Mouse (Mus musculus) T-helper 17 cell (primary cell): Measurements from ENCODE around the gene Zfp420.

Experiments
- in situ Hi-C, 2 experiments: fragments of 300-600 bp; cut with MboI, MseI; formaldehyde crosslinking; loops; 1 replicate in 1 of 2; 2 replicates in 1 of 2; pipeline ENCODE4 v1.15.1; 2025; ENCODE audit warnings: high pct_unique_total_duplicates in 2 of 2

Zfp420 gene

DNA sequence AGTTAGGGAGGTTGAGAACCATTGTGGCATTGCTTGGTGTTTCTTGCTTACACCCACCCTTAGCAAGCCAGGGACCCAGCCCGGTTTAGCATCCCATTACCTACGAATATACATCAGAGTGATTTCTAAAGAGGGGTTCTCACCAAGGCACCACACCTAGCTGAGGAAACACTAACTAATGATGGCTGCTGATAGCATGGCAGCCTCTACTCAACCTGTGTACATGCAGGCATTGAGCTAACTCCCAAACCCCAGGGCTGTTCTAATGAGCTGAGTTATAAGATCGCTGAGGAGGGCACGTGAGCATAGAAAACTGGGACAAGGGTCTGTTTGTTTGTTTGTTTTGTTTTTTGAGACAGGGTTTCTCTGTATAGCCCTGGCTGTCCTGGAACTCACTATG is 33.0 kb downstream of the Zfp420 start:
- in situ Hi-C loops, result no loop called here

DNA sequence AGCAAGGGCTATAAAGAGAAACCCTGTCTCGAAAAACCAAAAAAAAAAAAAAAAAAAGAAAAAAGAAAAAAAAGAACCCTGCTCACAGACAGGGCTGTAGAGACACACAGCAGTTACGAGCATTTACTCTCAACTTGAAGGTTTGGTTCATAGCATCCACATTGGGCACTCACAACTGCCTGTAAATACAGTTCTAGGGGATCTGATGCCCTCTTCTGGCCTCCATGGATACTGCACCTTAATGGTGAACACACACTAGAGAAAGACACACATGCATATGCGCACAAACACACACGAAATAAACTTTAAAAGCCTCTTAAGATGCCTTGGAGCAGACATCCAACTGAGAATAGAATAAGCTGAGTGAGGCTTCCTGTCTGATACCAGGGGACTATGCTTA is 38.6 kb downstream of the Zfp420 start:
- in situ Hi-C loops, result no loop called here

DNA sequence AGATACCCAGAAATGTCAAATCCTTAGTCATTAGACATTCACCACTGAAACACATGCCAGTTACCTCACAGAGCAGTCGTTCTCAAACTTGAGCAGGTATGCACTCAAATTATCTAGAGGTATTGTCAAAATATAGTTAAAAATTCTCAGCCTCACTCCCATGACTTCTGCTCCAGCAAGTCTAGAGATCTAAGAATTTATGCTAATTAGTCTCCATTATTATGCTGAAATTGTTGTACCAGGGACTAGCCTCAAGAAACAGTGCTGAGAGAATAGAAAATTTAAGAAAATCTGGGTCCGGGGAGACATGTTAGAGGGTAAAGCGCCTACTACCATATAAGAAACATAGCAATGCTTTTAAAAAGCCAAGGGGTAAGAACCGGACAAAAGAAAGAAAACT is 44.3 kb downstream of the Zfp420 start:
- in situ Hi-C loops, result loop anchor here in 1 of 2 experiments (10.0 kb wide), 1 partner anchor 49 kb away; the partner anchor contains the start of genes Zfp420 and Zfp940

DNA sequence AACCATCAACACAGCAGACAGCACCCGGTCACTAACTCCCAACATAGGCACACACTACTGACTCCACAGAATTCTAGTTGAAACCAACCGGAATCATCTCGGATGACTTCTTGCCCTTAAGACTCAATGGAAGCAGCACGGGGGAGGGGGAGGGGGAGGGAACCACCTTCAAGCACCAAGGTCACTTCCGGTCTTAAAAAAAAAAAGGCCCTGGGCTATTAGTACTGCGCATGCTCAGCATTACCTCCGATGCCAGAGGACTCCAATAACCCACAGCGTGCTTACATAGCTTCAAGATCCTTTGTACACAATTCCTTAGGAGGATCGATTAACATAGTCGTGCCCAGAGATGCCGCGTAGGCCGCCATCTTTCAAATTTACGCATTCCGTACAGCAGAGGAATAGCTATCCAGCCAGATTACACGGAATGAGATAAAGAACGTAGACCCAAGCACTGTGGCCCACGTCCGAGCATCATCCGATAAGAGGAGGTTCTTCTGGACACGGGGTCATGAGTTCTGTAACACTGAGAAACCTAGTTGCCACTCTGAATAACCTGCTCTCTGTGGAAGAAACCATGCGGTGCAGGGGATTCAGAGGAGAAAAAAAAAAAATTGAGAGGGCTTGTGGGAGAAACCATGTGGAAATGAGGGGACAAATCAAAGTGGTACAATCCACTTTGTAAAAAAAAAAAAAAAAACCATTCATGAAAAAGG is 46.3 kb downstream of the Zfp420 start, which contains the start of gene Zfp27:
Gene Zfp27, minus strand, starts transcription at position 607 of the 716 bp plus-strand sequence.
- in situ Hi-C loops, result loop anchor here in 1 of 2 experiments (10.0 kb wide), 1 partner anchor 51 kb away; the partner anchor contains the start of genes Zfp420 and Zfp940

DNA sequence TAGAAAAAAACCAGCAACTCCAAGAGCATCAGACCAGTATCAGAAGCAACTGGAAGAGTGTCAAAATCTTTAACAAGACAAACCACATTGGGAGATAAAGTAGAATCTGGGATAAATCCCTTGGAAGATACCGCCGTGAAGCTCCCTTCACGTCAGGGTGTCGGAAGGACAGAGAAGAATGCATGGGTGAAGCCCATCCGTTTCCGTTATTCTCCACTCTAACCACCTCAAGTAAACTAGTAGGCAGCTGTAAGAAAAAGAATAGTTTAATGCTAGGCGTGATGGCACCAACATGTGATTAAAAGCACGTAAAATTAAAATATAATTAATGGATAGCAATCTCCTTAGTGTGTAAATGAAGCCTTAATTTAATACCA is 46.9 kb downstream of the Zfp420 start:
- in situ Hi-C loops, result loop anchor here in 1 of 2 experiments (10.0 kb wide), 1 partner anchor 52 kb away; the partner anchor contains the start of genes Zfp420 and Zfp940

DNA sequence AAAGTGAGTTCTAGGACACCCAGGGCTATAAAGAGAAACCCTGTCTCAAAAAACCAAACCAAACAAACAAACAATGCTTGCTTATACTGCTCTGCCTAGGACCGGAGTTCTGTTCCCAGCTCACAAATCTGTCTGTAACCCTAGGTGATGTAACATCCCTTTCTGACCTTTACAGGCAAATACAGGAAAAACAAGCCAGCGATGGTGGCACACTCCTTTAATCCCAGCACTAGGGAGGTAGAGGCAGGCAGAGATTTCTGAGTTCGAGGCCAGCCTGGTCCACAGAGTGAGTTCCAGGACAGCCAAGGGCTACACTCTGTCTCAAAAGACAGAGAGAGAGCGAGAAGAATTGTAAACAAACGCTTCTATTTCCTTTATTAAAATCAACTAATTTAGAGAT is 47.4 kb downstream of the Zfp420 start:
- in situ Hi-C loops, result loop anchor here in 1 of 2 experiments (10.0 kb wide), 1 partner anchor 52 kb away; the partner anchor contains the start of genes Zfp420 and Zfp940

DNA sequence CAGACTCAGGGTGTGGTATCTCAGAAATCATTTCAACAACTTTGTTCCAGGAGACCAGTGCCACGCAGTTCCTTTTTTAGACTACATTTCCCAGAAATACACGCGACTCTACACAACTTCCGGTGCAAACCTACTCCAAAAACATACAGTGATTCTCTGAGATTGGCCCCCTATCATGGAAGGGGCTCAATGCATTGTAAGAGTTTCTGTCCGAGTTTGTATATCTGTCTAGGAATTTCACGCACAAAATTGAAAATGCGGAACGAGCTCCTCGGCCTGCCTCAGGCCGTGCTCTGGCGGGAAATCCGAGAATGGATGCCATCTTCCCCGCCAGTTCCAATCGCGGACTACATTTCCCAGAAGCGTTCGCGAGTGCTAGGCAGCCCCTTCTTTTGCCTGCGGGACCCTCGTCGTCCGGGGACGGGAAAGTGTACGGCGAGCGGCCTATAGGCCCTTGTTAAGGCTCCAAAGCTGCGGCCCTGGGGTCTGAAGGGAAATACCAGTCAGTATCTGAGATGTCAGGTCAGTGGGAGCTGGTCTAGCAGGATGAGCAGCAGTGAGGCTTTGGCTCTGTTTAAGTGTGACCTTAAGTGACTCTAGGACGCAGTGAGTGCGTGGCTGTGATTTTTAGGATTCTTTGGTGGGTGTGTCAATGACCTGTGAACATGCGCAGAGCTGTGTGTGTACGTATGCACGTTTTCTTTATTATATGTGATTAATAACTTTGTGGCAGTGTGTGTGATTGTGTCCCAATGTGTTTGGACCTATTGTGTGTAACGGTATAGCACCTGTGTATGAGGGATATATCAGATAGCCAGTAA is 48.6 kb downstream of the Zfp420 start, which contains the start of gene Zfp383:
Gene Zfp383, plus strand, starts transcription at position 94 of the 821 bp plus-strand sequence.
- in situ Hi-C loops, result loop anchor here in 1 of 2 experiments (10.0 kb wide), 1 partner anchor 54 kb away; the partner anchor contains the start of genes Zfp420 and Zfp940

DNA sequence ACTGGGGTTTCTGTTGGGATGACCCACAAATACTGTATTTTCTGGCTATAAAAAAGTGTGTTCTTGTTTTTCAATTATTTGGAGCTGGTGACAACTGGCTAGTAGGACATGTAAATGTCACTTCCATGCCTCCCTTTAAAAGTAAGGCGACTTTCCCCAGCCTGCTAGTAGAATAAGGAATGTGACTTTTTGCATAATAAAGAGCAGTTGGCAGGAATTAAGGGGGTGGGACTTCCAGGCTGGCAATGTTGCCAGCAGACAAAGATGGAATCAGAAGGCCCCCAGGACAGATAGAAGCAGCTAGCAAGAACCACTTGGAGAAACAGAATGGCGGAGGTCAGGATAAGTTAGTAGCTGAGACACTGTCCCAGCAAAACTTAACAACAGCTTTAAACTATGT is 50.5 kb downstream of the Zfp420 start:
- in situ Hi-C loops, result no loop called here

DNA sequence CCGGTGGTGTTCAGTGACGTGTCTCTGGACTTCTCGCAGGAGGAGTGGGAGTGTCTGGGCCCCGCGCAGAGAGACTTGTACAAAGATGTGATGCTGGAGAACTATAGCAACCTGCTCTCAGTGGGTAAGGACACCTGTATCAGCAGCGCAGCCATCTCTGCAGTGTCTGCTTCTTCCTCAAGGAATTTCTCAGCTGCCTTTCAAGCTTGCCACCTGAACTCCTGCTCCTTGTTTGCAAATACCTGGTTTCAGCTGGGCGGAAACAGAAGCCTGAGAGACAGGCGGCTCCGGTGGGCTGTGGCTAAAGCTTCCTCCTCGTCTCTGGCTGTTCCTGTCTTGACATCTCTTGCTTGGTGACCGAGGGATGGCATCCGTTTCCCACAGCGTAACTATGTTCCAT is 52.4 kb downstream of the Zfp420 start:
- in situ Hi-C loops, result no loop called here

DNA sequence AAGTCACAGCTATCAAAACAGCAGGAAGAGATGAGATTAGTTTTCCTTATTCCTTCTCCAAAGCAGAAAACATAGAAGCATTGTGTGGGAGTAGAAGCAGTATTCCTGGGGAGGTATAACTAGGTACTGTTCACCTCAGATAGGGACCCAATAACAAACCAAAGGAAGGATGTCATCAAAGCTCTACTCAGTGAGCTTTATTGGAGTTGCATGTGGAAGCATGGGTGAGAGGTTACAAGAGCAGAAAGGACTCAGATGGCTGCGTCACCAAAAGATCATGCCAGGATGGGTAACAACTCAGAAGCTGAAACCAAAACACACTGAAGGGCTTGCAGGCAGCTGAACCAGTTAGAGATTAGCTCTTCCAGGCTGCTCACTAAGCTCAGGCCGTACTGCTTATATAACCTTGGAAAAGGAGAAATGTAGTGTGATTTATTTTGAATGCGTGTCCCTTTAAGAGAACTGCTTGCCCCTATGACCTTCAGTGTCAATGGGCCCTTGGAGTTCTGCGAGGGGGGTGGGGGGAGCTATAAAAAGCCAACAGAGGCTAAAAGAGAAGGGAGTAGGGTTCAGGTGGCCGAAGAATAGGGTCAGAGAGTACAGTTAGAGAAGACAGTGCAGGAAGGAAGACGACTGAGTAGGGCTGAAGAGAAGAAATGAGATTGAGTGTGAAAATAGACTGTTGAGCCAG is 57.7 kb downstream of the Zfp420 start:
- in situ Hi-C loops, result no loop called here

DNA sequence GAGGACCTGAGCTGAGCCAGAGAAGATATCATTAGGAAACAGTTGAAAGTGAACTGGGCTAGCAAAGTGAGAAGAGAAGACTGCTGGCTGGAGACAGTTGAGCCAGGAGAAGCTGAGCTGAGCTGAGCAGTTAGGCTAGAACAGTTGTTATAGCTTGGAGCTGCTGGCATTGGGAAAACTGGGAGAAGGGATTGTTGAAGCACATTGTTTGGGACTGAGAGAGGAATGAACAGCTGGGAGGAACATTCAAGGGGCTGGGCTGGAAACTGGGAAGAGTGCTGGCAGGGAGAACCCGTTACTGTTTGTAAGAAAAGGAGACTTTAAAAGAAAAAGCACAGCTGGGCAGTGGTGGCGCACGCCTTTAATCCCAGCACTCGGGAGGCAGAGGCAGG is 58.3 kb downstream of the Zfp420 start:
- in situ Hi-C loops, result no loop called here

DNA sequence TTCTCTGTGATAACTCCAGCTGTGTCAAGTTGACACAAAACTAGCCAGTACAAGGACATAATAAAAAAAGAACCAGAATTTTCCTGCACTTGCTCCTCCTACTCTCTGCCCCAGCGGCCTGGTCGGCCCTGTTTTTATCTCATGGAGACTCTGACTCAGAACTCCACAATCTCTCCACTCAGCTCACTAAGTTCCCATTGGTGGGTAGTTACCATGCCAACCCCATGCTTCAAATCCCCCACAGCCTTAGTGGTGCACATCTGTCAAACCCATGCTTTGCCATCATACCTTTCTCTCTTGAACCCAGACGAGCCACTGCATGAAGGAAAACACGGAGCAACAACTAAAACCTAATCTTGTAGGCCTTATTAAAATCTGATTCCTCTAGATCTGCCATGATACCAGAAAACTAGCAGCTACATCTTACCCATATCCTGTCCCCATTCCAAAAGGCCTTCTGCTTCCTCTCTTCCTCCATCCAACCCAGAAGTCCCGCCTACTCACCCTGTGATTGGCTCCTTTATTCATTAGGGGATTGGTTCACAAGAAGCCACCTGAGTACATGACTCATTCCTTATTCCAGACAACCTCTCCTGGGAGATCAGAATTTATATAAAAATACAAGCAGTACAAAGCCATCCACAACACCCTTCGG is 61.8 kb downstream of the Zfp420 start:
- in situ Hi-C loops, result no loop called here

DNA sequence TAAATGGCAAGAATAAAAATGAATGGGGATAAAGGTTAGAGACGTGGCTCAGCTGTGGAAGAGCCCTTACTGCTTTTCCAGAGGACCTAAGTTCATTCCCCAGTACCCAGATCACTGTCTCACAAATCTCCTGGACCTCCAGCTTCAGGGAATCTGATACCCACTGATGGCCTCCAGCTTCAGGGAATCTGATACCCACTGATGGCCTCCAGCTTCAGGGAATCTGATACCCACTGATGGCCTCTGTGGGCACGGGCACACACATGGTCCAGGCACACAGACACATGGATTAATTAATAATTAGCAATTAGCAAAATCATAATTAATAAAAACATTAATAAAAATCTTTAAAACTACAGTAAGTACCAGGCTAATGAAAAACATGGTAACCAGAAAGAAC is 63.0 kb downstream of the Zfp420 start:
- in situ Hi-C loops, result no loop called here
